Mouse (Mus musculus) cerebellum, adult 8-10 months (tissue): ENCODE data around the gene Mfsd4b5.
"Not testable (repeated sequence)": the region's sequence is repeated elsewhere in the genome, so short reads cannot be mapped to it uniquely, and the experiment has no call there.

Experiments used
- DNase-seq: peaks from one replicate; pipeline ENCODE4 v3.0.0; 2022

Gene Mfsd4b5

GRCm38 (mm10) chr10:39961906-39962305 lies 24.5 kb downstream of the Mfsd4b5 start:
- DNase-seq = no peak

DNA sequence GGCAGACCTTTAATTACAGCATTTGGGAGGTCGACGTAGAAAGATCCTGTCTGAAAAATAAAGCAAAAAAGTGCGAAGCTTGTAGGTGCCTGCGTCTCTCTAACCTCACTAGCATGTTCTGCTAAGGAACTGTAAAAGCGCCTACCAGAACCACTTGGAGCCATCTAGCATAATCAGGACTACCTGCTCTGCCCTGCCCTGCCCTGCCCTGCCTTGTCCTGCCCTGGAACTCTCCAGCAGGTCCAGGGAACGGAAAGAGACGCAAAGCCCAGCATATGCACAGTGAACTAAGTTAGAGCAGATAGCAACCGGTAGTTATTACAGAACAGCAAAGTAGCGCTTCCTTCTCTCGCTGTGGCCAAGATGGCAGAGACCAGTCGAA lies 26.0 kb downstream of the Mfsd4b5 start:
- no peak for DNase-seq

DNA sequence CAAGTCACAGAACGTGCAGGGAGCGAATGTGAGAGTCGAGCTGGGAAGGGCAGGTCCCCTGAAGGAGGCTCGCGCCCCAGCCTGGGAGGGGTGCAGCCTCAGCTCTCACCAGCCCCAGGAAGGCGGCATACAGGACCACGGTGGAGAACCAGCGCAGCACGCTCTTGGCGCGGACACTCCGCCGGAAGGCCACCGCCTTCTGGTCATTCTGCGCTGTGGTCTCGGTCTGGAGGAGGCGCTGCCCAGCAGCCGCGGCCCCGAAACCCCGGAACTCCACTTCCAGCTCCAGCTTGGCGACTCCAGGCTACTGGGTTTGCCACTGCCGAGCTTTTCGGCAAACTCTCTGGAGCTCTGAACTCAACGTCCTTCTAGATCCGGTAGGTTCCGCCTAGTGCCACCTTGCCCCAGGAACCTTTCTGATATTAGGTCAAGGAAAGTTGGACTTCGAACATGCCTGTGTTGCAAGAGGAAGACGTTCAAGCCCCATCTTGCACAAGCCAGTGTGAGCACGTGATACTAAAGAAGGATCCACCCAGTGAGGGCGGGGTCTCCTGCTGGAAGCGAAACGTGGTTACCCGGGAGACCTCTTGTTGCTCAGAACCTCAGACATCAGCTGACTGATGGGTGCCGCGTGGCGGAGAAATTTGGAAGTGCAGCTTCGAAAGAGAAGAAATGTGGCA lies 26.5 kb downstream of the Mfsd4b5 start, which contains the start of gene Mfsd4b3:
Gene Mfsd4b3 (minus strand): TSS at position 393 of the 680 bp plus-strand sequence.
- DNase-seq = peak; percentile 78

DNA sequence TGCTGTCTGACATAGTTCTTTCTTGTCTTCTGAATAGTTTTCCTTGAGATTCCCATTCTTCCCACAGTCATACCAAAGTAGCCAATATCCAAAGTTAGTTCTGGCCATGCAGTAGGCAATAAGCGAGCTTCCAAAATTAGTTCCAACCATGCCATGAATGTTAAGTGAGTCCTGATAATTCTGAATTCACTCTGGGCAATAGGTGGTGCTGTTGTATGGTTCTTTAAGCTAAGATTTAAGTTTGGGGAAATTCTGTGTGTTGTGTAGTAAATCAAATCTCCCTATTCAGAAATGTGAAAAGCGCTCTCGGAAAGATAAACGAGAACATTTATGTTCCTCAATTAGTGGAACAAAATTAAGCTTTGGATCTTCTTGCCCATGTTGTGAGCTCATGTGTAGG lies 28.2 kb downstream of the Mfsd4b5 start:
- no peak for DNase-seq

DNA sequence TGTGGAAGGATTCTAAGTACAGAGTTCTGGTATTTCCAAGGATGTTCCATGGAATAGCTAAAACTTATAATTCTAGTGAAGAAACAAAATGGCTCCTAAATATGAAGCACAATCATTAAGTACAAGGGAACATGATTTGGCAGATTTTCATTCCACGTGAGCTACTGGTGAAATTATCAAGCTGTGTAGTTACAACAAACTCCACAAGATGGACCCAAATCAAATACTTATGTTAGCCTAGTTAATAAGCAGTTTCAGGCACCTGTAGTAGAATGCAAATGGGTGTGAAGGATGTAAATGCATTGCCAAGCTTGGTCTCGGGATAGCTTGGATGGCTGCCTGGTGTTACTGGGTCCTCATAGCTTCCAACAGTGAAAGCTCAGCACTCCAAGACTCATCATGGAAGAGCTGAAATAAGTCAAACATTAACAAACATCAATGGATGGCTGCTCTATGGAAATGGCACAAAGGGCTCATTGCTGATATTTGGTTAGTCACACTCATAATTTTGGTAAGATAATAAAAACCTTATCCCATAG lies 30.0 kb downstream of the Mfsd4b5 start:
- no peak for DNase-seq

- no peak for DNase-seq
These were observed 31.3 kb downstream of the Mfsd4b5 start for GRCm38 (mm10) chr10:39955163-39955562.

DNA sequence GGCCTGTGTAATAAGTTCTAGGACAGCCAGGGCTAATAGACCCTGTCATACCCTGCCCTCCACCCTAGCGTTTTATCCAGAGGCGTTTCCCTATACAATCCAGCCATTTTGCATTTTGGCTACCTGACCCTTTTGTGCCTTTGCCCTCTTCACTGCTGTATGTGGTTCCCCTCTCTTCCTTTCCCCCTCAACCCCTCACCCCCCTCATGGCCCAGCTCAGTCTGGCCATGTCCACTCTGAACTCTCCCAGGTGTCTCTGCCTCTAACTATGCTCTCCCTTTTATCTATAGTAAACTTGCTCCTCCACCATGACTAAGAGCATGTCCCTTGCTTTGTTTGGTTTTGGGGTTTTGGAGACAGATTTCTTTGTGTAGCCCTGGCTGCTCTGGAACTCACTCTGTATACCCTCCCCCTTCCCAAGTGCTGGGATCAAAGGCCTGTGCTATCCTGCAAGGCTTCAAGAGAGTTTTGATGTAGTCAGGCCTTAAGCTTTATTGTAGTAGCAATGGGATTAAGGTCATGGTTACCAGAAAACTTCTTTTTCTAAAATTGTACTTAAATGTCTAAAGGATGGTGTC lies 37.0 kb downstream of the Mfsd4b5 start:
- no peak for DNase-seq

GRCm38 (mm10) chr10:39947195-39947594 lies 39.3 kb downstream of the Mfsd4b5 start:
- not testable (repeated sequence) for DNase-seq

- DNase-seq = no peak
These were observed 49.9 kb downstream of the Mfsd4b5 start for GRCm38 (mm10) chr10:39936553-39936952.

DNA sequence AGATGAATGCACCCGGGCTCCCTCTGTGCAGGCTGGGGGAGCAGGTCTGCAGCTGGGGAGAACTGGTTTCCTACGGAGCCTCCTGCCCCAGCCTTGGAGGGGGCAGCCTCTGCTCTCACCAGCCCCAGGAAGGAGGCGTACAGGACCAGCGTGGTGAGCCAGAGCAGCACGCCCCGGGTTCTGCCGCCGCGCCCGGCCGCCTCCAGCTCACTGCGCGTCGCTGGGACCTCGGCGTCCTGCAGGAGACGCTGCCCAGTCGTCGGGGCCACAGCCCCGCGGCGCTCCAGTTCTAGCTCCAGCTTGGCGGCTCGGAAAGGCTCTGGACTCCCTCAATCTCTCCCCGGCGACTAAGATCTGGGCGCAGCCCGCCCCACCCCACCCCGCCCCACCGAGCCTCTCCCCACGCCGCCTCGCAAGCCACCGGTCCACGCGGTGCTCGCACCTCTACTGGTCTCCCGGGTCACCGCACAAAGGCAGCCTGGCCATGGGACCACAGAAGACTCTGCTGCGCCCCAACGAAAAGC lies 59.8 kb downstream of the Mfsd4b5 start, which contains the start of gene Mfsd4b2:
Gene Mfsd4b2 (minus strand): TSS at position 308 of the 524 bp plus-strand sequence.
- DNase-seq = no peak

DNA sequence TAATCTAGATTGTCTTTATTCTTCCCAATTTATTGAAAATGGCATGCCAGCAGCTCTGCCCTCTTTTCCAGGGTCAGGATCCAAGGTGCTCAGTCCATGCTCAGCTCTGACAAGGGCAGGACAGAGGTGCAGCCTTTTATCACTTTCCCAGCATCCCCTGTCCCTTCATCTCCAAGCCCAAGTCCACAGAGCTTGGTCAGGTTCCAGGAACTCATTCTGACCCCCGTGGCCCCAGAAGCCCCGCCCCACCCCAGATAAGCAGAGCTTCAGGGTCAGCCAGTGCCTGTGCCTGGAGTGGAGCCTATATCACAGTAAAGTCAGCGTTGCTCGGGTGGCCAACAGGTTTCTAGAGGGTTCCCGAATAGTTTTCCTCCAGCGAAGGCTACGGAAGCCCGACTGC lies 61.9 kb downstream of the Mfsd4b5 start:
- DNase-seq = not testable (repeated sequence)

- DNase-seq = no peak
These were observed 73.8 kb downstream of the Mfsd4b5 start for GRCm38 (mm10) chr10:39912616-39913015.

DNA sequence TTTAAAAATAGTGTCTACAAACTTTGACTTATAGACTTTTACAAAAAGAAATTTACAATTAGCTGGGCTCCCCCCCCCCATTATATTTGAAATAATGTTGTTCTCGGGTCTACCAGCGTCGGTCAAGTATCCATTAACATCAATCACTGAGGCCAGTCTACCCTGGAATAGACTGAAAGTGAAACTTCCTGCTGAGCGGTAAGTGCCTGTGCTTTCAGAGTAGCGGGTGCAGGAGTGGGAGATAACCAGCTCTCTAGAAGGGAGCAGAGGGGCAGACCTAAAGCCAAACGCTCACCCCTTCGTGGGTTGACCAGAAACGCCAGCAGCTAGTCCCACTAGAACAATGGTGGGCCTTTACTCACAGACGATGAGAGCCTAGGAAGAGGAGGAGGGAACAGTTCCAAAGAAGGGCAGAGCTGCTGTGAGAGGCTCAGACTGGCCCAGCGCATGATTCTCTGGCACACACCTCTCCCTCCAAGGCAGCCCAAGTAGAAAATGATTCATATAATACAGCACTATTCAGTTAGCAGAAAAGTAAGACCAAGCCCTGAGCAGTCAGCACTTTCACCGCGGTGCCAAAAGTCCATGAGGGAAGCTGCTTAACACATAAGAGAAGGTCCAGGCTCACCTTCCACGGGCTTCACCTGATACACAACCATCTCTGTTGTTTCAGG lies 77.5 kb downstream of the Mfsd4b5 start:
- no peak for DNase-seq
